Mouse (Mus musculus) layer of hippocampus, postnatal 14 days (tissue): ENCODE measurements around the gene Olfr1443. TPM values are rescaled to one million over a fixed set of nuclear protein-coding genes. Genes with fewer than 3 reads are reported as not detected.
"Not testable (repeated sequence)": the region's sequence is repeated elsewhere in the genome, so short reads cannot be mapped to it uniquely, and the experiment has no call there.

Source experiments
- DNase-seq, 2 experiments: peaks; one replicate each; pipeline ENCODE4 v3.0.0; 2021 to 2022; ENCODE audit warnings: low spot score in 2 of 2, mixed read lengths in 1 of 2
- long read RNA-seq, 2 experiments: library from polyadenylated mRNA; stranded (forward); transcript quantifications; one replicate each; pipeline ENCODE4 v2.0.0; 2021
- total RNA-seq, 2 experiments: library from RNA; stranded (reverse); gene quantifications; 2 replicates each; pipeline ENCODE4 v1.2.3; 2021

Olfr1443 gene
- not detected for total RNA-seq
- long read RNA-seq, experiment 1: 0 reads
- long read RNA-seq, experiment 2: 0 reads

GRCm38 (mm10) chr19:12677812-12678211 is at the start of gene Olfr1443:
Gene Olfr1443, plus strand, starts transcription at chr19:12678112.
- no peak for DNase-seq

- DNase-seq: no peak
These were observed 44.7 kb upstream of the Olfr1443 start, which contains the start of gene Glyat for GRCm38 (mm10) chr19:12633176-12633575. Gene Glyat, plus strand, starts transcription at chr19:12633308.

GRCm38 (mm10) chr19:12634259-12634658 is 43.7 kb upstream of the Olfr1443 start:
- no peak for DNase-seq

GRCm38 (mm10) chr19:12634963-12635362 is 42.9 kb upstream of the Olfr1443 start:
- no peak for DNase-seq

- no peak for DNase-seq
These were observed 41.0 kb upstream of the Olfr1443 start for GRCm38 (mm10) chr19:12636863-12637262.

- DNase-seq: no peak
These were observed 39.9 kb upstream of the Olfr1443 start for GRCm38 (mm10) chr19:12638049-12638448.

- DNase-seq: no peak
These were observed 28.4 kb upstream of the Olfr1443 start for GRCm38 (mm10) chr19:12649511-12649910.

- no peak for DNase-seq
These were observed 11.8 kb upstream of the Olfr1443 start for GRCm38 (mm10) chr19:12666156-12666555.

GRCm38 (mm10) chr19:12668601-12669000 is 9.3 kb upstream of the Olfr1443 start:
- not testable (repeated sequence) for DNase-seq

GRCm38 (mm10) chr19:12670139-12670538 is 7.8 kb upstream of the Olfr1443 start, which contains the start of gene Olfr1442:
Gene Olfr1442, plus strand, starts transcription at chr19:12670439.
- no peak for DNase-seq

- no peak for DNase-seq
These were observed 6.9 kb upstream of the Olfr1443 start for GRCm38 (mm10) chr19:12671051-12671450.

- DNase-seq: no peak
These were observed 6.7 kb downstream of the Olfr1443 start for GRCm38 (mm10) chr19:12684638-12685037.

- DNase-seq: no peak
These were observed 7.3 kb downstream of the Olfr1443 start for GRCm38 (mm10) chr19:12685231-12685630.

GRCm38 (mm10) chr19:12695590-12695989 is 17.7 kb downstream of the Olfr1443 start, which contains the start of gene Keg1:
Gene Keg1, plus strand, starts transcription at chr19:12695786.
- DNase-seq: no peak

- no peak for DNase-seq
These were observed 18.3 kb downstream of the Olfr1443 start for GRCm38 (mm10) chr19:12696221-12696620.

- DNase-seq: no peak
These were observed 30.5 kb downstream of the Olfr1443 start for GRCm38 (mm10) chr19:12708458-12708857.

GRCm38 (mm10) chr19:12708986-12709385 is 31.1 kb downstream of the Olfr1443 start:
- DNase-seq: no peak

GRCm38 (mm10) chr19:12719189-12719588 is 41.3 kb downstream of the Olfr1443 start:
- DNase-seq: no peak

- no peak for DNase-seq
These were observed 42.6 kb downstream of the Olfr1443 start for GRCm38 (mm10) chr19:12720463-12720862.

- not testable (repeated sequence) for DNase-seq
These were observed 43.0 kb downstream of the Olfr1443 start for GRCm38 (mm10) chr19:12720919-12721318.

- DNase-seq: not testable (repeated sequence)
These were observed 43.7 kb downstream of the Olfr1443 start for GRCm38 (mm10) chr19:12721596-12721995.

GRCm38 (mm10) chr19:12722308-12722707 is 44.4 kb downstream of the Olfr1443 start:
- DNase-seq: no peak

- DNase-seq: no peak
These were observed 47.9 kb downstream of the Olfr1443 start for GRCm38 (mm10) chr19:12725851-12726250.
